Mouse (Mus musculus): ENCODE results near the gene Olfr1373. TPM values are rescaled to one million over a fixed set of nuclear protein-coding genes. Genes with fewer than 3 reads are reported as not detected.
A peak's percentile ranks its signal among the peaks of the same experiment; 100 is the strongest.

Olfr1373 gene
- total and polyA plus RNA-seq, 2 experiments from 2014 or later: not detected

GRCm38 (mm10) chr11:52106438-52106837 is 38.9 kb downstream of the Olfr1373 start:
- WGBS: 89% methylated on average over 1 of the region's 1 CpGs
- Histone ChIP-seq H3K4me3 (ENCODE audit: low read depth, low read length) (no peak overlapping the region), H3K27ac (ENCODE audit: low read depth, low read length) (no peak overlapping the region), H3K27me3 (ENCODE audit: insufficient read depth, low read length) (no peaks in the 10 kb centered on the region), H3K4me1 (ENCODE audit: insufficient read depth) (no peaks in the 10 kb centered on the region), H3K9ac (no peak overlapping the region), H3K4me2 (ENCODE audit: low read depth) (no peak overlapping the region), H3K36me3 (ENCODE audit: insufficient read depth) (no peaks in the 10 kb centered on the region), H3K9me3 (ENCODE audit: low read length) (no peaks in the 10 kb centered on the region)
- DNase-seq: no peak
- no peak for ATAC-seq
- no peak for TF ChIP-seq CTCF (IDR thresholded peaks at IDR 0.05; ENCODE audit: low read depth)

DNA sequence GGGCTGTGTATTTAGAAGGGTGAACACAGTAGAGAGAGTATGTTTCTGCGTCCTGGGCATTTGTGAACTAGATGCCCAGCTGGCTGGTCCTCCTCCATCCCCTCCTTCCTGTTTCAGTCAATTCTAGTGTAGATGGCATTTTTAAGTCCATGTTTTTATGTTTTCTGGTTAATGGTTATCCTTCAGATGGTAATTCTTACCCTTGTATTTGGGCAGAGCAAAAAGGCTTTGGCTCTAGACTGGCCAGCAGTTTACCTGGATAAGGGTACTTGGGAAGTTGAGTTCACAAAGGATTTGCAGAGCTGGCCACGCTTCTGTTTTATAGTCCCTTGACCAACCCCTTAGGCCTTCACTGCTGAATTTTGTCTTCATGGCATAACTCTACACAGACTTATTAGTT is 39.3 kb downstream of the Olfr1373 start:
- 86% methylated on average over 2 of the region's 2 CpGs for WGBS

GRCm38 (mm10) chr11:52105503-52105902 is 39.8 kb downstream of the Olfr1373 start:
- no peaks in the 10 kb centered on the region for H3K27me3 ChIP-seq (ENCODE audit: insufficient read depth, low read length)
- H3K4me3 ChIP-seq (ENCODE audit: low read depth, low read length): no peak overlapping the region
- peaks cover 8% of the 10 kb centered on the region for H3K4me1 ChIP-seq (ENCODE audit: insufficient read depth)
- no peaks in the 10 kb centered on the region for H3K9me3 ChIP-seq (ENCODE audit: low read length)
- no peaks in the 10 kb centered on the region for H3K36me3 ChIP-seq (ENCODE audit: insufficient read depth)
- no peak for DNase-seq
- no peak for ATAC-seq
- no peak overlapping the region for H3K27ac ChIP-seq (ENCODE audit: low read depth, low read length)
- H3K4me2 ChIP-seq (ENCODE audit: low read depth): no peak overlapping the region
- no peak for TF ChIP-seq CTCF (IDR thresholded peaks at IDR 0.05; ENCODE audit: low read depth)
- H3K9ac ChIP-seq: no peak overlapping the region

More for the DNA sequence above, 39.3 kb downstream of the Olfr1373 start:
- Histone ChIP-seq H3K9me3 (ENCODE audit: low read length) (no peaks in the 10 kb centered on the region), H3K4me1 (ENCODE audit: insufficient read depth) (peaks cover 3% of the 10 kb centered on the region), H3K9ac (no peak overlapping the region), H3K4me2 (ENCODE audit: low read depth) (no peak overlapping the region), H3K27me3 (ENCODE audit: insufficient read depth, low read length) (no peaks in the 10 kb centered on the region), H3K36me3 (ENCODE audit: insufficient read depth) (no peaks in the 10 kb centered on the region), H3K4me3 (ENCODE audit: low read depth, low read length) (no peak overlapping the region), H3K27ac (ENCODE audit: low read depth, low read length) (no peak overlapping the region)
- ATAC-seq (no peak), DNase-seq (no peak)
- no peak for TF ChIP-seq CTCF (IDR thresholded peaks at IDR 0.05; ENCODE audit: low read depth)

- Histone ChIP-seq H3K4me3 (ENCODE audit: low read depth, low read length) (no peak overlapping the region), H3K9me3 (ENCODE audit: low read length) (no peaks in the 10 kb centered on the region), H3K27me3 (ENCODE audit: insufficient read depth, low read length) (no peaks in the 10 kb centered on the region), H3K27ac (ENCODE audit: low read depth, low read length) (no peak overlapping the region), H3K4me2 (ENCODE audit: low read depth) (no peak overlapping the region), H3K9ac (no peak overlapping the region), H3K4me1 (ENCODE audit: insufficient read depth) (peaks cover 18% of the 10 kb centered on the region), H3K36me3 (ENCODE audit: insufficient read depth) (no peaks in the 10 kb centered on the region)
- ATAC-seq (no peak), DNase-seq (no peak)
- no peak for TF ChIP-seq CTCF (IDR thresholded peaks at IDR 0.05; ENCODE audit: low read depth)
- 83% methylated on average over 4 of the region's 4 CpGs for WGBS
Observed at GRCm38 (mm10) chr11:52102977-52103376, 42.4 kb downstream of the Olfr1373 start.

DNA sequence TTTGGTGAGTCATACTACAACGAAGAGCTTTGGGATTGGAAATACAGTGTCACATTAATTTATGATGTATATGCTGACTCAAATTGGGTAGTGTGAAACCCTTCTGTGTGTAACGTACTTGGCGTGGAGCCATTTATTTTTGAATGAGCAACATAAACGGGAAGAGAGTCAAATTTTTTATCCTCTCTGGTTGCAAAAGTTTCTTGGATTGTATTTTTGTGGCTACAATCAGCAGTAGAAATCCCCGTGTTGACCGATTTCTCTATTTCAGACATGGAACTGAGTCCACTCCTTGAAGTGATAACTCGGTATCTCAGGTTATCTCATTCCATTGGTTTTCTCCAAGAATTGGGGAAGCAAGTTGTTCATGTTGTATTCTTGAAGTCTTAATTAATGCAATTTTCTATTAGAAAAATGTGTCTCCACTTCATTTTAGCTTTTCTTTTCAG is 45.5 kb downstream of the Olfr1373 start:
- ATAC-seq (no peak), DNase-seq (no peak)
- H3K9ac ChIP-seq: peak overlapping the region; percentile 98
- peak overlapping the region; percentile 58 for H3K4me2 ChIP-seq (ENCODE audit: low read depth)
- WGBS: 4% methylated on average over 7 of the region's 7 CpGs
- peak overlapping the region; percentile 99; the same call in 1 of the 2 replicates for H3K27ac ChIP-seq (ENCODE audit: low read depth, low read length)
- H3K36me3 ChIP-seq (ENCODE audit: insufficient read depth): no peaks in the 10 kb centered on the region
- no peaks in the 10 kb centered on the region for H3K9me3 ChIP-seq (ENCODE audit: low read length)
- H3K27me3 ChIP-seq (ENCODE audit: insufficient read depth, low read length): no peaks in the 10 kb centered on the region; the same call in 1 of the 2 replicates
- TF ChIP-seq CTCF (IDR thresholded peaks at IDR 0.05; ENCODE audit: low read depth): no peak
- peaks cover 22% of the 10 kb centered on the region for H3K4me1 ChIP-seq (ENCODE audit: insufficient read depth)
- peak overlapping the region; percentile 97 for H3K4me3 ChIP-seq (ENCODE audit: low read depth, low read length)

DNA sequence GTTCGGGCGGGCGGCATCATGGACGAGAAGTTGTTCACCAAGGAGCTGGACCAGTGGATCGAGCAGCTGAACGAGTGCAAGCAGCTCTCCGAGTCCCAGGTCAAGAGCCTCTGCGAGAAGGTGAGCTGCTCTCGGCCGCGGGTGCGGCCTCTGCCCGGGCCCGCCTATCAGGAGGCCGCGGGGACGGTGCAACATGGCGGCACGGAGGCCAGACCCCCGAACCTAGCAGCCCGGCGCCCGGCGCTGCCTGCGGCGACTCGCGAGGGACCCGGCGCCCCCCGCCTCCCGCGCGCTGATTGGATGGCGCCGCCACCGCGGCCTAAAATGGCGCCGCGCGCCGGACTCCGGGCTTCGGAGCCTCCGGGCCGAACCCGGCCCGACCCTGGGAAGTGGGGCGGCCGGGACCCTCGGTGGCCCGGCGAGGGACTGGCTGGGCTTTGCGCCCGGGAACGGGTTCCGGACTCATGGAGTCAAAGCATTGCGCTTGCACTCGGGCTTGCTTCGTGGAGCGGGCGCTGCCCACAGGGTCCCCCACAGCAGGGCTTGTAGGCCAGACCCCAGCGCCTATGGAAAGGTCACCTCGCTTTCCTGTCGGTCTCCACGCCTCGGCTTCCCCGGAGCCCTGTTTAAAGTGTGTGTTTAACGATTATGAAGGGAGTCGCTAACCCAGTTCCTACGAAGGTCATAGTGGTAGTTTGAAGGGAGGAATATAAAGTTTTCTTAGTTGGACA is 46.1 kb downstream of the Olfr1373 start:
- H3K4me3 ChIP-seq (ENCODE audit: low read depth, low read length): peak overlapping the region; percentile 97
- peak overlapping the region; percentile 98 for H3K9ac ChIP-seq
- H3K4me2 ChIP-seq (ENCODE audit: low read depth): peak overlapping the region; percentile 58
- H3K9me3 ChIP-seq (ENCODE audit: low read length): no peaks in the 10 kb centered on the region
- TF ChIP-seq CTCF (IDR thresholded peaks at IDR 0.05; ENCODE audit: low read depth): no peak
- peak overlapping the region; percentile 99 for H3K27ac ChIP-seq (ENCODE audit: low read depth, low read length)
- no peaks in the 10 kb centered on the region; the same call in 1 of the 2 replicates for H3K27me3 ChIP-seq (ENCODE audit: insufficient read depth, low read length)
- peaks cover 22% of the 10 kb centered on the region for H3K4me1 ChIP-seq (ENCODE audit: insufficient read depth)
- DNase-seq: peak; percentile 83
- under 1% methylated on average over 66 of the region's 72 CpGs for WGBS
- no peaks in the 10 kb centered on the region for H3K36me3 ChIP-seq (ENCODE audit: insufficient read depth)
- ATAC-seq: peak; percentile 79

- Histone ChIP-seq H3K27ac (ENCODE audit: low read depth, low read length) (peak within 1 kb of the TSS; percentile 99), H3K36me3 (ENCODE audit: insufficient read depth) (no peaks in the 10 kb centered on the region), H3K9me3 (ENCODE audit: low read length) (no peaks in the 10 kb centered on the region), H3K4me2 (ENCODE audit: low read depth) (peak within 1 kb of the TSS; percentile 91), H3K9ac (peak within 1 kb of the TSS; percentile 98), H3K4me3 (ENCODE audit: low read depth, low read length) (peak within 1 kb of the TSS; percentile 97), H3K4me1 (ENCODE audit: insufficient read depth) (peaks cover 22% of the 10 kb centered on the region), H3K27me3 (ENCODE audit: insufficient read depth, low read length) (no peaks in the 10 kb centered on the region; the same call in 1 of the 2 replicates)
- WGBS: 1% methylated on average over 52 of the region's 53 CpGs
- ATAC-seq (peak; percentile 99), DNase-seq (peak; percentile 100)
- TF ChIP-seq CTCF (IDR thresholded peaks at IDR 0.05; ENCODE audit: low read depth): no peak; the same call in 1 of the 2 replicates
Observed at GRCm38 (mm10) chr11:52098398-52098946, 46.9 kb downstream of the Olfr1373 start, which contains the start of gene Ppp2ca. Gene Ppp2ca (plus strand): TSS chr11:52098681.
